Mouse (Mus musculus): ENCODE data around the gene Ebf1. TPM values are rescaled to one million over a fixed set of nuclear protein-coding genes. Genes with fewer than 3 reads are reported as not detected.

The Ebf1 gene
- total RNA-seq, 2 experiments from 2014 or later: 10.0 to 13.8 TPM

DNA sequence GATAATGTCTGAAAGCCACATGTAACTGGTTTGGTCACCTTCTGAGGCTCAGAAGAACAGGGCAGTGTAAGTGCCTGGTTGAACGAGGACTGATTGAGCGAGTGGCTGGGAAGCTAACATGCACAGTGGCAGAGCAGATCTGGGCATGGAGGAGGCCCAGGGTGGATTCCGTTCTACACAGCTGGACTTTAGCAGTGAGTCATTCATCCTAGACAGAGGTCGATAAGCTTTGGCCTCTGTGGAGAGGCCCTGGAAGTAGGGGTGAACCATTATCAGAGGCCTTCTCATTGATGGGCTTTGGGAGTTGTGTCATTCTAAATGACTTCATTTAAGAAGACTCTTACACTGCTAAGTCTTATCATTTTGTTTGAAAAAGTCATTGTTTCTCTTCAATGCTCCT lies 250.3 kb downstream of the Ebf1 start:
- intact Hi-C loops (cut with DNase I): no loop called here
- DNase-seq (ENCODE audit: low spot score): no peak

DNA sequence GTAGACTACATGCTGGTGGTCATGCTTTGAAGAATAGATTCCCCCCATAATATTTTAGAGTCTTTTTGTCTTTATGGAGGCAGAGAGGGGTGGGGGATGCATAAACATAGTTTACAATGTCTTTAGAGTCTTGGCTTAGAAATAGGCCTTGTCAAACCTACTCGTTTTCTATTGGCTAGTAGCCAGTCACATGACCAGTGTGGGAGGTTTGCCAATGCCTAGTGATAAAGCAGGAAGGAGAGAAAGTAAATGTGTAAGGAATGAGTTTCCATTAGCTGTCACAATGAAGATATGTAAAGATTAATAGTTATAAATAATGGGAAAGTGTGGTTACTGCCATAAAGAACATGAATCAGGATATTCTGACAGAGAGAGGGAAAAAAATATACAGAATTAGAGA lies 256.8 kb downstream of the Ebf1 start:
- DNase-seq (ENCODE audit: low spot score): no peak
- intact Hi-C loops (cut with DNase I): no loop called here

DNA sequence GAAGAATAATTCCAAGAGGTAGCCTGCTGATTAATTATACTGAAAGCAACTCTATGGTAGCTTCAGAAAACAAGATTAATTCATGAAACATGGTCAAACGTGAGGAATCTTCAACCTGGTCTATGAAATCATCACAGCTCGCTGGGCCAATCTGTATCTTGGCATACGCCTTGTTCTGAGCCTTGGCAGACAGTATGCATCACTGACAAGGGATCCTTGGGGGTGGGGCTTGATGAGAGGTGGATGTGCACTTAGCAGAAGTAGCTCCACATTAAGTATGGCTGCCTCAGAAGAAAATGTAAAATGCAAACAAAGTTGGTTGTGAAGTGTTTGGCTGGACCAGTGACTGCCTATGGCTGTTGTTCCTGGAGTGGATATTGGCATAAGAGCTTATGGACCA lies 258.1 kb downstream of the Ebf1 start:
- intact Hi-C loops (cut with DNase I): no loop called here
- no peak for DNase-seq (ENCODE audit: low spot score)

DNA sequence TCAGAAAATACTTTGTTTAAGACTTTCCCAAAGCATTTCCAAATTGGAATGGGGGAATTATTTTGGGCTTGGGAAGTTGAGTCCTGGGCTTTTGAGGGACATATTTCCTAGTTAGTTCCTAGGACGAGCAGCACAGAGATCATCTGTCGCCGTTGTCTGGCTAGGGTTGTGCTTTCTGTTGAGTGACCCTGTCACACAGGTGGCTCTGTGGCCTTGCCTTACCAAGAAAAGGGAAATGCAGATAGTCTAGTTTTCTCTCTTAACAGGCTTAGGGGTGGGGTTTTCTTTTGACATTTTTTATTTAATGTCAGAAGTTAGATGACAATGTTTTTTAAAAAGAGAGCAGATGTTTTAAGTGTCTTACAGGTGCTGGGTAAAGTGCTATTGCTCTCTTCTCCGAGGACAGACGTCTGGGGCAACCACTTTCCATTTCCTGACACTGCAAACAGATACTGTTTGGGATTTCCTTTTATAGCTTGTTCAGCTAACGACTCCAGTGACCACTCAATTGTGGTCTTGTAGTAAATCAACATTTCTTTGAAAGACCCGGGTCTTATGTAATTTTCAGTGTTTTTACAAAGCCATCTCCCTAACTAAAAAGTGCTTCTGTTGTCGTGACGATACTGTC lies 264.1 kb downstream of the Ebf1 start:
- intact Hi-C loops (cut with DNase I): no loop called here
- DNase-seq (ENCODE audit: low spot score): no peak

DNA sequence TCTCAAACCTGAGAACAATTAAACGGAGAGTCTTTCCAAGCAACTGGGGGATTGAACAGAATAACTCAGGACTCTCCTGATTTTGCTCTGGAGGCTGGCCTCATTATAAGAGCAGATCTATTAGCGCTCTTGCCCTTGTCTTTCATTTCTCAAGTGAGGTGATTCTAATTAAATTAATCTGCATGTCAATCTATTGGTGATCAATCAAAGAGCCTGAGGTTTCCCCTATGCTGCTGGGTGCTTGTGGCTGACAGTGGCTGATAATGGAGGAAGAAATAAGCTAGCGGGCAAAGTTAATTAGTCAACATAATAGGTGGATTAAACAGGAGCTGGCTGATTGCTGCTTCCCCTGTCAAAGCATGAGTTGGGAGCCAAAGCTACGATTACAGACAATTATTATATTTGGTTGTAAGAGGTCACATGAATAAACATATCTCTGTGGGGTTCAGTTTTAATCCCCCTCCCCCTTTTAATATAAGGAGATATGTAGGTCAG lies 265.4 kb downstream of the Ebf1 start:
- no peak for DNase-seq (ENCODE audit: low spot score)
- intact Hi-C loops (cut with DNase I): no loop called here

DNA sequence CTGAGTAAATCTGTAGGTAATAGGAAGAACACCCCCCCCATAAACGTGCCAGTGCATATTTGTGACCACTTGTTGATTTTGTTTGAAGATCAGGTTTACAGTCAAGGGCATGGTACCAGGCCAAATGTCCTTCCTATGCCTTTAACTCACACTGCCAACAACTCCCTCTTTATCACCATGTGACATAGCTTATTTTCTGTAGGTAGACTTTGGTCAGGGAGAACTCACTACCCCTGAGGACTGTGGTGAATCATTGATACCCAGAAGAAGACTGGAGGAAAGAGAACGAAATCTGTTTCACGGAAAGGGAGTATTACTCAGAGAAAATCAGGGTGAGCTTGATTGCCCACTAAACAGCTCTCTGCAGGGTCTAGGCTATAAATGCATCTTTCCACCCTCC lies 267.2 kb downstream of the Ebf1 start:
- no peak for DNase-seq (ENCODE audit: low spot score)
- intact Hi-C loops (cut with DNase I): no loop called here

DNA sequence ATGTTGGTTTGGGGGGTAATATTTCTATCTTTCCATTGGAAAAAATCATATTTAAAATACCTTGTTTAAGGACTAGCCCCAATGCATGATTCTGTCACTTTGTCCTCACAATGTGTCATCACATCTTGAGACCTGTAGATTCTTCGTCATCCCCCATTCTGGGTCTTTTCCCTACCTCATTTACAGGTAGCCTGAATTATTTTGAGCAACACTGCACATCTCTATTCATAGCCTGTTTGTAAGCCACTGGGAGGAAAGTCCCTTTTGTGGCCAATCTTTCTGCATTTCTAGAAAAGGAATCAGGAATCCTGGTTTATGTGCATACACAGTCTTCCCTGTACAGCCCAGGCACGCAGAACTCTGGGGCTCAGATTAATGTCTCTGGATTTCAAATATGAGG lies 269.8 kb downstream of the Ebf1 start:
- intact Hi-C loops (cut with DNase I): no loop called here
- DNase-seq (ENCODE audit: low spot score): no peak

DNA sequence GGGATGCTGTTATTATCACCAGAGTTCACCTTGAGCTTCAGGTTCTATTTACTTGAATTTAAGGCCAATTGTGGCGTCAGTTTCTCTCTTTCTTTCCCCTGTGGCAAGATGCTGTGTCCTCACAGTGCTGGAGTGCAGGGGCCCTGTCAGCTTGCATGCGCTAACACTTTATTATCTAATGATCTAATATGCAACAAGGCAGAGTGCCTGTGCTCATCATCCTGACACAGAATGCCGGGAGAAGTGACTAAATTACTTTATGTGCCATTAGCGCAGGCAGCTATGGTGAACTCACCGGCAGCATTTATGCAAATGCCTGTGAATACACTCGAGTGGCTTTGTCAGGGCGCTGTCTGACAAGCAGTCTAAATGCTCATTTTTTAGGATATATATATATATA lies 270.6 kb downstream of the Ebf1 start:
- no peak for DNase-seq (ENCODE audit: low spot score)
- intact Hi-C loops (cut with DNase I): no loop called here

DNA sequence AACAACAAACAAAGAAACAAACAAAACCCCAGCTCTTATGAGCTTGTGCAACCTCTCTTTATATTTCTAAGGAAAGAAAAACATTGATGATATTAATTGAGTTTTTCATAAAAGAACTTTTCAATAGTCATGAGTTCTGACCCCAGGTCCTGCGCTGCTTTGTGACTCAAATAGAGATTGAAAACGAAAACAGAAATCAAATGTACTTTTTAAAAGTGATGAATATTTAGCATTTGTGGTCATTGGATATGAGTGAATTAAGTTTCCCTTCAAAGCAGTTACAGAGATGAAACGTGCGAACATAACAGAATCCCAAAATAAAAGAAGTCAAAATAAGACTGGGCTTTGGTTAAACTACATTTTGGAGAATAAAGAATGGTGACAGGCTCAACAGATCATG lies 271.3 kb downstream of the Ebf1 start:
- intact Hi-C loops (cut with DNase I): no loop called here
- no peak for DNase-seq (ENCODE audit: low spot score)

DNA sequence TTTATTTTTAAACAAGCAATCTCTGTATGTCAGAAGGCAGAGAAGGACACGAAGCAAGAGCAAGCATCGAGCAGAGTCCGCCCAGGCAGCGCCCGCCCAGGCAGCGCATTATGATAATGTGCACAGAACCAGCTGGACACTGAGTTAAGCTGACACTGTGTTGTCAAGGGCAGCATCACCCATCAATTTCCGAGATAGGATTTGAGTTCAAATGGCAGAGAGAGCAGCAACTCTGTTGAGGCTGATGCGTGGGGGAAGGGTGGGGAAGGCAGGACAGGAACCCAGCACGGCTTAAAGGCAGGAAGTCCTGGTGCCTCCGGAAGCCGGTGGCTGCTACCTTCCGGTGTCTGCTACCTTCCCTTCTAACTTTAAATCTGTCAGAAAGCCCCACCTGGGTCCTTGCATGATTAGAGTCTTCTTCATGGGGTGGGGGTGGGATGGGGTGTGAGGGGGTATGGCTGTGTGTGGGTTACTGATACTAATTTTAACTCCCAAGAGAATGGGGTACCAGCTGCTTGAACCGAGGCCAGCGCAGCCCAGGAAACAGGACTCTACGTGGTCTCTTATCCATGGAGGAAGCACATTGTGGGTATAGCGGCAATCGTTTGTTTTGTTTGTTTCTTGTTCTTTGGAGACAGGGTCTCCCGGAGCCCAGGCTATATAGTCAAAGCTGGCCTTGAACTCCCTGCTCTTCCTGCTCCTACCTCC lies 275.9 kb downstream of the Ebf1 start:
- DNase-seq (ENCODE audit: low spot score): no peak
- intact Hi-C loops (cut with DNase I): loop anchor here (5.0 kb wide), 1 partner anchor 114 kb away; no protein-coding TSS in a partner anchor

DNA sequence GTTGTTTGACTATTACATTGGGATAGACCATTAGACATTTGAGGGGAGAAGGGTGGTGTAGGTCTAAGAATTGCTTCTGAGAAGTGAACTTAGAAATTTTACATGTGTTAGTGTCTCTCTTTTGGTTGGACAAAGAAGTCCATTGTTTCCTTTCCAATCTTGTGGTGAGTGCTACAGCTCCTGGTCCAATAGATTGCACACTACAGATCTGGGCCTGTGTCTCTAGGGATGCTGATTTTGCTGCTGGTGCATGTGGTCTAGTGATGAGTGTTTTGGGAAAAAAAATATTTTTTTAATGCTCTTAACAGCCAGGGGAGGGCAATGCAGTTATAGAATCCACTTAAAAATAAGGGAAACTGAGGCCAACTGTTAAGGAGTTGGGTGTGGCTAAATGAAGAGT lies 276.9 kb downstream of the Ebf1 start:
- DNase-seq (ENCODE audit: low spot score): no peak
- intact Hi-C loops (cut with DNase I): loop anchor here (5.0 kb wide), 1 partner anchor 113 kb away; no protein-coding TSS in a partner anchor

DNA sequence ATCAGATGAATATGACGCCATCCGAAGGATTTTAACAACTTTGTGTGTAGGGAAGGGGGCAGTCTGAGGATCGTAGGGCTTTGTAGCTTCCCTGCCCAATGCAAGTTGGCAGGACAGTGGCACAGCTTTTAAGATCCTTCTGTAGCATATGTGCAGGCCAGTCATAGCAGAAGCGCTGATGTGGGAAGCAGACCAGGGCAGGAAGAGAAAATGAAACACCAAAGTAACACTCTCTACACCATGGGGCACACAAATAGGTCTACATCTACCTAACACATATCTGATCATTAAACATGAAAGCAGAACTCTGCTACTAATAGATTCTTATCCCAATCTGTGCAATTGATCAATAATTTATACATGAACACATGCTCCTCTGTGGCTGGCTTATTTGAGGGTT lies 277.7 kb downstream of the Ebf1 start:
- no peak for DNase-seq (ENCODE audit: low spot score)
- intact Hi-C loops (cut with DNase I): loop anchor here (5.0 kb wide), 2 partner anchors 113 to 282 kb away; no protein-coding TSS in a partner anchor

DNA sequence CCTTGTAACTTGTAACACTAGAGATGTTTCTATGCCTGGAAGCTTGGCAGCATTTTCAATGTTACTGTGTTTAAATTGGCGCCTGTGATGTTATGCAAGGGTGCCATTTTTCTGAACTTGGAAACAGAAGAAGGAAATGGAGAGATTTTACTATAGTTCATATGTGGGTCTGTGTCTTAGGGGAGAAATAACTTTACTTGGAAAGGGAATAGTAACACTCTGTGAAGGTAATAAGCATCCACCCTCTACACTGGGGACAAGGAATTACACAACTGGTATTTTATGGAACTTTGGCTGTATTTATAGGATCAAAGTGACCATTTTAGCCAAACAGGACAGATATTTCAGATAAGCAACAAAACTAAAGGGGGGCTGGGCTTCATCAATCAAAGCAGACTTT lies 278.8 kb downstream of the Ebf1 start:
- no peak for DNase-seq (ENCODE audit: low spot score)

DNA sequence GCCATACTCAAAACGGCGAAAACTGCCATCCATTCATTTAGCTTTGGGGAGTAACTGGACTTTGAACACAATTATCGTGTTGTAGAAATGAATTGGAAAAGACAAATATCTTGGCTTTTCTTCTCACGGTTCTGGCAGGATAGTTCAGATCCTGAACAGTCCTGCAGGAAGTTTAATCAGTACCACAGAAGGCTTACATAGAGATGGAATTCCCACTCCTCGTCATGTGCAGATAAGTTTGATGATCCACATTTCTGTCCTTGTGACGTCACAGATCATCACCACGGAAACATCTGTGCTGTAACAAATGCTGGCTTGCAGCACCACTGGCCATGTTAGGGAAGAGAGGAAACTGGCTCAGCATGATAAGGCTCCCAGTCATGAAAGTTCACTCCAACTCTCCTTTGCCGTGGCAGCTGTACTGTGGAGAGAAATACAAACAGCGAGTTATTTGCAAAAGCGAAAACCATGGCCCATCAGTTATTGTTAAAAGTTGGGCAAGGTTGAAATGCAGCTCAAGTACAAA lies 280.1 kb downstream of the Ebf1 start:
- intact Hi-C loops (cut with DNase I): loop anchor here (5.0 kb wide), 1 partner anchor 285 kb away; no protein-coding TSS in a partner anchor
- peak; percentile 64 for DNase-seq (ENCODE audit: low spot score)

More for the DNA sequence above, 278.8 kb downstream of the Ebf1 start:
- intact Hi-C loops (cut with DNase I): loop anchor here (5.0 kb wide), 1 partner anchor 284 kb away; no protein-coding TSS in a partner anchor

DNA sequence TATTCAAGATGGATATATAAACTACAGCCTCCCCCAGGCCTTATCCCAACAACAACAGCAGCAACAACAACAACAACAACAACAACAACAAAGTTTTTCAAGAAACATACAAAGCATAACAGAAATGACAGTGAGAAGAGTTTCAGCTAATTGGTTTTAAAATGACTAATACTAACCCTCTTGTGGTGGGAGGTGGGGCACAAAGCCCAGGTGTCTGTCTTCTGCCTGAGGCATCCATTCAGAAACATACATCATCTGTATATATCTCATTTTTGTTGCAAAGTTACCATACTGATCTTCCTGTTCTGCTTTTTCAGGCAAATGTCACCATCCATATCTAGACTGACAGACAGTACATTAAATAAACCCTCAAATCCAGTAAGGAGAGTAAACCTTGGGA lies 282.4 kb downstream of the Ebf1 start:
- DNase-seq (ENCODE audit: low spot score): no peak
- intact Hi-C loops (cut with DNase I): loop anchor here (5.0 kb wide), 1 partner anchor 287 kb away; no protein-coding TSS in a partner anchor

DNA sequence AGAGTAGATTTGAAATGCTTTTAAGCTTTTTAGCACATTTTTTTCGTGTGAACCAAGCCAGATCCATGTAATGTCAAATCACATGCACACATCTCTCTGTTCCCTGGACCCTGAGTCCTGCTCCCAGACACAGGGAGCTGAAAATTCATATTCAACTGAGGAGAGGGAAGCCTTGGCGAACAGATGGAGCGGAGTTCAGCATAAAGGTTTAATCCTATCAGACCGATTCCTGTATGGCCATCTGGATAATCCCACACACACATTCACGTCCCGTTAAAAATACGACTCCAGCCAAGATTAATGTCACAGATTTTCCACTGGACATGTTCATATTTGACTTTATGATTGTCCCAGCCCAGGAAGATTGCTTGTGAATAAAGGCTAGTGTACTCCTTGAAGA lies 282.8 kb downstream of the Ebf1 start:
- DNase-seq (ENCODE audit: low spot score): no peak
- intact Hi-C loops (cut with DNase I): loop anchor here (5.0 kb wide), 1 partner anchor 288 kb away; no protein-coding TSS in a partner anchor

DNA sequence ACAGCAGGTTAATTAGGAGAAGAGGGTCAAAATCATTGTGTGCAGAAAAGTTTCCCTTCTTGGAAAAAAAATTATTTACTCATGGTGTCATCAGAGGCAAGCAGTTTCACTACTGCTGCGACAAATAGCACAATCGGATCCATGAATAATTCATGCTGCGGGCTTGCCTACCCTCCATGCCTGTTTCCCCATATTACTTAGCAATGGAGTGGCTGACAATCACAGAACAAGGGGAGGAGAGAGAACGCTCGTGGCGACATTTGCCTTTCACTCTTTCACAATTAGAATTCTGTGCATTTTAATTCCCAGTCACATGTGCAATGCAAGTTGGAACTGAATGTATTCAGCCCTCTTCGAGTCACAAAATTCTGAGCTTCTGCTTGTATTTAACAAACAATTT lies 283.4 kb downstream of the Ebf1 start:
- intact Hi-C loops (cut with DNase I): no loop called here
- DNase-seq (ENCODE audit: low spot score): no peak

DNA sequence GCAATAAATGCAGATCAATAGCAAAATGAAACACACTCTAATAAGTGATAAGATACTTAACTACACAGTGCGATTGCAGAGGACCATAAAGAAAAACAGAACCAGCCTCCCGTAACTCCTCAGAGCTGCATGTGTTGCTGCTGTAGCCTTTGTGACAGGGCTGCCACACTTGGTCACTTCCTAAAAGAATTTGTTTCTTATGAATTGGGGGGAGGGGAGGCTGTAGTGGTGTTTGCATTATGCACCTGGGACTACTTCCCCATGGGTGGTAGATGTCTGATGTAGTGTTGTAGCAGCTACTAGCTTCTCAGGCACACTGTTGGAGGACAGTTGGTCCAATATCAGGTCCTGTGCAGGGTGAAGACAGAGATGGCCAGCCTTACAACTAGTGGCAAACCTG lies 284.6 kb downstream of the Ebf1 start:
- no peak for DNase-seq (ENCODE audit: low spot score)

DNA sequence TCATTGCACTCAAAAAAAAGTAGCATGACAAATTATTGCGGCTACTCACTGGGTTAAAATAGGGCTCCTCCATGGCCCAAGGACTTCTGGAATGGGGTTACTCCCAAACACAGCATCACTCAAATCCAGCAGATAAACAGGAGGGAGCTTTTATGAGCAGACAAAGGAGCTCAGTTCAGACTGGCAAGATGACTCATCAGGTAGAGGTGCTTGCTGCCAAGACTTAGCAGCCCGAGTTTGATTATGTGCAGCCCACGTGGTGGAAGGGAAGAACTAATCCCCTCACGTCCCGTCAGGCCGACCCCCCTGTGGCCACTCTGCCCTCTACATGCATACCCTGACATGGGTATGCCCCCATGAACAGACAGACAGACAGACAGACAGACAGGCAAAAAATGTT lies 285.0 kb downstream of the Ebf1 start:
- intact Hi-C loops (cut with DNase I): no loop called here
- no peak for DNase-seq (ENCODE audit: low spot score)

More for the DNA sequence above, 284.6 kb downstream of the Ebf1 start:
- intact Hi-C loops (cut with DNase I): no loop called here

DNA sequence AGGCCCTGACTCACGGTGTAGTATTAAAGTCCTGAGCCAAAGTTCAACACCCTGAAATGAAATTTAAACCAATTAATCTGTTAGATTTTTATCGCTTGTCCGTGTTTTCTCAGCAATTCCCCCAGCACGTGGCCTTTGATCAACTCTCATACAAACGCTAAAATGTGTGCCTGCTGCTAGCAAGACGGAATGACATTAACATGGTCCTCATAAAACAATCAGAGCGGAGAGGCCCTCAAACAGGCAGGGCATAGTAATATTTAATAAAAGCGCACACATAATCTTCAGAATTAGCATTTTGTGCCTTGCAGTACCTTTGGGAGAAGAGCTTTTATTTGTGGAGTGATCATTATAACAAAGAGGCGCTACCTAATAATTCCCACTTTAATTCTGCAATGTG lies 287.0 kb downstream of the Ebf1 start:
- intact Hi-C loops (cut with DNase I): no loop called here
- no peak for DNase-seq (ENCODE audit: low spot score)

DNA sequence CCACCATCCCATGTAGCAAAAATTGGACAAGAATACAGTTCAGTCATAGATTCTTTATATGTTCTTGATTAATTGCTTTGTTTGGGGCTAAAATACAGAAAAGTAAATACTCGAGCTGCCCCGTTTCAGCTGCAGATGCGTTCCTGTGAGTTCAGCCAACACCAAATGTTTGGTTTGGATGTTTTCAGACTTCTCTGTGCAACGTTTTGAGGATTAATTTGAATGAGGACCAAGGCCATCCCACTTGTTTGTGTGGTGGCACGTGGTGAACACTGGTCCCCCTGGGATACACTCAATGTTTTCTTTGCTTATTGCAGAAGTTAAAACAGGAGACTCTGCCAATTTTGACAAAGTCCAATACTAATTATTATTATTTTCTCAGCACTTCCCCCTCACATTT lies 289.3 kb downstream of the Ebf1 start:
- peak; percentile 45 for DNase-seq (ENCODE audit: low spot score)
- intact Hi-C loops (cut with DNase I): no loop called here
